Mouse (Mus musculus): ENCODE results near the gene Inpp5f.

The Inpp5f gene

GRCm38 (mm10) chr7:128738041-128738440, 126.9 kb downstream of the Inpp5f start:
- no peak for DNase-seq (ENCODE audit: extremely low read depth, low read depth)

GRCm38 (mm10) chr7:128739116-128739461, 128.0 kb downstream of the Inpp5f start:
- DNase-seq (ENCODE audit: extremely low read depth, low read depth) = no peak

GRCm38 (mm10) chr7:128739462-128740277, 128.5 kb downstream of the Inpp5f start:
- DNase-seq (ENCODE audit: extremely low read depth, low read depth) = peak; percentile 48

GRCm38 (mm10) chr7:128740334-128740733, 129.2 kb downstream of the Inpp5f start, which contains the start of gene Mcmbp:
Mcmbp (minus strand) TSS chr7:128740495.
- peak; percentile 77 for DNase-seq (ENCODE audit: extremely low read depth, low read depth)

- DNase-seq (ENCODE audit: extremely low read depth, low read depth) = peak; percentile 34
These were observed 132.8 kb downstream of the Inpp5f start for GRCm38 (mm10) chr7:128743898-128744297.

- DNase-seq (ENCODE audit: extremely low read depth, low read depth) = peak; percentile 98
These were observed 133.8 kb downstream of the Inpp5f start, which contains the start of gene Sec23ip for GRCm38 (mm10) chr7:128744684-128745485. Sec23ip (plus strand) TSS chr7:128744943.

Data from MEL-GATA-1-ER (cell line).